Mouse (Mus musculus) intestine, embryonic 14.5 days (tissue): Measurements from ENCODE around the gene Spg7. TPM values are rescaled to one million over a fixed set of nuclear protein-coding genes. Genes with fewer than 3 reads are reported as not detected.
A peak's percentile ranks its signal among the peaks of the same experiment; 100 is the strongest.

ENCODE experiments used
- ATAC-seq: fragments of 200-750 bp; cut with Nextera tagmentation; replicated peaks from 2 replicates; pipeline ENCODE4 v1.8.0; 2017; ENCODE audit warnings: low read depth, moderate number of reproducible peaks, moderate TSS enrichment, moderate library complexity; ENCODE audit not compliant: low FRiP score, low TSS enrichment
- DNase-seq: peaks from one replicate; pipeline ENCODE4 v3.0.0-alpha.2; 2018; ENCODE audit warnings: low spot score
- H3K27ac ChIP-seq: fragments of 300-500 bp; sonication (generic); 2 replicates; pipeline ENCODE4 v1.5.1; 2014; ENCODE audit warnings: low read depth, mild to moderate bottlenecking, control low read depth
- H3K27me3 ChIP-seq: fragments of 300-500 bp; sonication (generic); replicated peaks from 2 replicates; pipeline ENCODE4 v1.6.1; 2014; ENCODE audit warnings: low read length, control low read depth; ENCODE audit not compliant: control insufficient read depth, insufficient read depth
- H3K36me3 ChIP-seq: fragments of 300-500 bp; sonication (generic); 2 replicates; pipeline ENCODE4 v1.6.1; 2014; ENCODE audit warnings: low read length, control low read depth; ENCODE audit not compliant: control insufficient read depth, insufficient read depth
- H3K4me1 ChIP-seq: fragments of 300-500 bp; sonication (generic); replicated peaks from 2 replicates; pipeline ENCODE4 v1.6.1; 2014; ENCODE audit warnings: low read length, control low read depth, mixed read lengths; ENCODE audit not compliant: control insufficient read depth, insufficient read depth
- H3K4me2 ChIP-seq: fragments of 300-500 bp; sonication (generic); 2 replicates; pipeline ENCODE4 v1.6.1; 2014; ENCODE audit warnings: low read length
- H3K4me3 ChIP-seq: fragments of 300-500 bp; sonication (generic); 2 replicates; pipeline ENCODE4 v1.5.1; 2014; ENCODE audit warnings: low read depth, low read length, control low read depth, mixed read lengths
- H3K9ac ChIP-seq: fragments of 300-500 bp; sonication (generic); 2 replicates; pipeline ENCODE4 v1.6.1; 2014; ENCODE audit warnings: mild to moderate bottlenecking, low read length
- H3K9me3 ChIP-seq: fragments of 300-500 bp; sonication (generic); 2 replicates; pipeline ENCODE4 v1.6.1; 2016; ENCODE audit warnings: low read length, control low read depth; ENCODE audit not compliant: control insufficient read depth
- WGBS: fragments of 180-500 bp; shearing (Covaris S2); extraction: QIAGEN DNeasy Blood & Tissue Kit; methylation state at CpG from one replicate; pipeline ENCODE4 v1.1.7; 2014; 5-methylcytosine and 5-hydroxymethylcytosine counted together
- polyA plus RNA-seq: library from polyadenylated mRNA; unstranded; fragments of >200 nt; fragmentation: Nextera tagmentation; extraction: Ambion mirVana; gene quantifications from 2 replicates; pipeline ENCODE4 v1.2.1, GENCODE M21; 2014

The Spg7 gene
- polyA plus RNA-seq, 1 experiment from 2014 or later, result 47.2 TPM

DNA sequence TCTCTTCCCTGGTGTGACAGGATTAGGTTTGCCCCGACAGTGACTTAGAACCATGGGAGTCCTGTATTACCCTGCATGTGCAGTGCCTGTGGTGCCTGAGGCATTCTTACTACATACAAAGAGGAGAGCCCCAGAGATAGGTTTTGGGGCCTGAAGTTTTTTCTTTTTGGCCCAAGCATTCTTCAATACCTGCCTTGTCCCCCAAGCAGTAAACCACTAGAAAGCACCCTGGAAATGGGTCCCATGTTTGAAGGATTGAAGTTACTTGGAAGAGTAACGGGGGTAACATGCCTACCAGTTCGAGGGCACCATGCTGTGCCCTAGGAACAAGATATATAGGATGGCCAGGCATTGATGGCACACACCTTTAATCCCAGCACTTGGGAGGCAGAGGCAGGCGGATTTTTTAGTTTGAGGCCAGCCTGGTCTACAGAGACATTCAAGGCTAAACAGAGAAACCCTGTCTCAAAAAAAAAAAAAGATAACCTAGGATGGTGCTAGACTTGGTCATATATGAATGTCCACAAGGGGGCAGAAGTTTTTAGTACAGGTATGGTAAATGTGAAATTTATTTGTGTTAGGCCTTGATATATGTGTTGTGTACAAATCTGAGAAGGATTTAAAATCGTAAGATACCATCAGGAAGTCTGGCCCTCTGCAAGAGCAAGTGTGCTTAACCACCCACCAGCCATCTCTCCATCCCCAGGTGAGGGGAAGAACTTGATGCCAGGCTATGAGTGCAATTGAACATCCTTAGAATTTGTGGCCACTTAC lies 43.0 kb downstream of the Spg7 start:
- ATAC-seq (peak; percentile 26; the same call in 1 of the 2 replicates), DNase-seq (no peak)
- Histone ChIP-seq H3K36me3 (peaks cover 28% of the 10 kb centered on the region), H3K27me3 (no peaks in the 10 kb centered on the region), H3K9ac (no peak overlapping the region), H3K4me3 (no peak overlapping the region), H3K27ac (no peak overlapping the region), H3K4me1 (peaks cover 8% of the 10 kb centered on the region), H3K4me2 (no peak overlapping the region), H3K9me3 (no peaks in the 10 kb centered on the region)
- 64% methylated on average over 5 of the region's 5 CpGs for WGBS

DNA sequence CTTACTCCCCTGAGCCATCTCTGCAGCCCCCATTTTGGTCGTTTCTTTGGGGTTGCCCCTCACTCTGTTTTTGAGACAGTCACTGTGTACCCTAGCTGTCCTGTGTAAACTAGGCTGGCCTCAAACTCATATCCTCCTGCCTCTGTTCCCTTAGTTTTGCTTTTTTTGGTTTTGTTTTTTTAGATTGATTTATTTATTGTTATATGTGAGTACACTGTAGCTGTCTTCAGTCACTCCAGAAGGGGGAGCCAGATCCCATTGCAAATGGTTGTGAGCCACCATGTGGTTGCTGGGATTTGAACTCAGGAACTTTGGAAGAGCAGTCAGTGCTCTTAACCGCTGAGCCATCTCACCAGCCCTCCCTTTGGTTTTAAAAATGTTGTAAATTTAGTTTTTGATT lies 43.8 kb downstream of the Spg7 start:
- no peak for DNase-seq
- no peak overlapping the region for H3K4me2 ChIP-seq
- H3K36me3 ChIP-seq, result peaks cover 28% of the 10 kb centered on the region
- H3K4me1 ChIP-seq, result peaks cover 8% of the 10 kb centered on the region
- no peak for ATAC-seq
- H3K27me3 ChIP-seq, result no peaks in the 10 kb centered on the region
- H3K27ac ChIP-seq, result no peak overlapping the region
- no peak overlapping the region for H3K4me3 ChIP-seq
- 49% methylated on average over 2 of the region's 2 CpGs for WGBS
- H3K9ac ChIP-seq, result no peak overlapping the region
- H3K9me3 ChIP-seq, result no peaks in the 10 kb centered on the region

DNA sequence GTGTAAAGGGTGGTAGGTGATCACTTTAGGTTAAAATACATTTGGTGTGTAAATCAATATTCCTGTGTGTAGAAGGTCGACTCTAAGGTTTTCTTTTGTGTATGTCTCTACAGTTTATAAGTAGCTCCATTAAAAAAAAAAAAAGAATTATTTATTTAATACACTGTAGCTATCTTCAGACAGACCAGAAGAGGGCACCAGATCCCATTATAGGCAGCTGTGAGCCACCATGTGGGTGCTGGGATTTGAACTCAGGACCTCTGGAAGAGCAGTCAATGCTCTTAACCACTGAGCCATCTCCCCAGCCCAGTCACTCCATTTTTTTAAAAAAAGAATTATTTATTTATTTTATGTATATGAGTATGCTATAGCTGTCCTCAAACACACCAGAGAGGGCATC lies 45.3 kb downstream of the Spg7 start:
- Histone ChIP-seq H3K4me3 (no peak overlapping the region), H3K27me3 (no peaks in the 10 kb centered on the region), H3K4me1 (peaks cover 8% of the 10 kb centered on the region), H3K4me2 (no peak overlapping the region), H3K9ac (no peak overlapping the region), H3K36me3 (peaks cover 28% of the 10 kb centered on the region), H3K27ac (no peak overlapping the region), H3K9me3 (no peaks in the 10 kb centered on the region)
- DNase-seq (no peak), ATAC-seq (no peak)
- WGBS, result 61% methylated on average over 1 of the region's 1 CpGs

DNA sequence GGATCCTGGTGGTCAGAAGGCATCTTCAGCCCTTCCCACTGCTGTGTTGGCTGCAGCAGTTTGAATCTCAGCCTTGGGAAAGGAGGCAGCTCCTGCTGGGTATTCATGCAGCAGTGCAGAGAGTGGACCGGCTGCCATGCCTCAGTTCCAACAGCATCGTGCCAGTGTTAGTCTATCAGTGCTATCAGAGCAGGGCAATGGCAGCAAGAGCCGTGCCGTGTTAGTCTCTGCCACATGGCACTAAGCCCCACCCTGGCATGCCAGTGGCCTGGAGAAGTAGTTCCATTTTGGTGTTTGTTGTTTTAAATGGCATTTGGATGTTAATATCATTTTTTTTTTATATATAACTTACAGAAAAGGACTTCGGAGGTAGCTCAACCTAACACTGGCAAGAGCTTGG lies 46.2 kb downstream of the Spg7 start:
- peaks cover 1% of the 10 kb centered on the region for H3K4me1 ChIP-seq
- no peak overlapping the region for H3K27ac ChIP-seq
- no peak overlapping the region for H3K9ac ChIP-seq
- no peaks in the 10 kb centered on the region for H3K27me3 ChIP-seq
- no peaks in the 10 kb centered on the region for H3K9me3 ChIP-seq
- H3K36me3 ChIP-seq, result peaks cover 19% of the 10 kb centered on the region
- no peak overlapping the region for H3K4me3 ChIP-seq
- ATAC-seq, result no peak
- WGBS, result 82% methylated on average over 5 of the region's 5 CpGs
- no peak for DNase-seq
- H3K4me2 ChIP-seq, result no peak overlapping the region

DNA sequence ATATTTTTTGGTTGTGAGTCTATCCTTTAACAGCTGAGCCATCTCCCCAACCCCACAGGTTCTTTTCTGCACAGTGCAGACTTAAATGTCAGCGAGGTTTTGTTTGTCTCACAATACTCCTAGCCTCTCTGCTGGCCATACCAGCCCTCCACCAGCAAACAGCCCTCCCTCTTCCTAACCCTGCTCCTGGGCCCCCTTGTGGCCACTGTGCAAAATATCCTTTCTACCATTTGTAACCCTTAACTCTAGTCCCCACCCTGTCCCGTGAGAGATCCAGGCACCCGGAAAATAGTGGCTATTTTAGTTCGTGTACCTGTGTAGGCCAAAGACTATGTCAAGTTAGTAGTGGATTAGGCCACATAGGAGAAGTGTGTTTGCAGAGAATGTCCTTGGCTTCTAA lies 47.9 kb downstream of the Spg7 start:
- Histone ChIP-seq H3K36me3 (peaks cover 2% of the 10 kb centered on the region), H3K4me2 (no peak overlapping the region), H3K9ac (no peak overlapping the region), H3K4me3 (no peak overlapping the region), H3K27ac (no peak overlapping the region), H3K9me3 (no peaks in the 10 kb centered on the region), H3K4me1 (no peaks in the 10 kb centered on the region), H3K27me3 (peaks cover 2% of the 10 kb centered on the region; the same call in 1 of the 2 replicates)
- 18% methylated on average over 4 of the region's 4 CpGs for WGBS
- peak; percentile 50; the same call in 1 of the 2 replicates for ATAC-seq
- no peak for DNase-seq

DNA sequence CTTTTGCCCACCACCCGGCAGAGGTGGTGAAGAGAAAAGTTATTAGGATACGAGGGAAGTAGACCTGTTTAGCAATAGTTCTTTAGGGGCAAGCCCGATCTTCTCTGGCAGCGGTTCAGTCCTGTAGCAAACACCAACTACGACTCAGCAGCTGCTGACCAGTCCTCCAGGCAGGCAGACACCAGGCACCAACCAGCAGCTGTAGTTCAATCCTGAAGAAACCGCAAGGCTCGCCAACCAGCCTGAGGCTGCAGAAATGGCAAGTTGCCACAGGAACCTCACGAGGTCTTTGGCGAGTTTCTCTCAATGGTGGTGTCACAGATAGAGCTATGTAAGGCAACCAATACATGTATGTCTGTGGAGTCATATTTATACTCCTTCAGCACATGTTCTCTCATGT lies 50.1 kb downstream of the Spg7 start:
- Histone ChIP-seq H3K9me3 (no peaks in the 10 kb centered on the region), H3K4me2 (no peak overlapping the region), H3K9ac (no peak overlapping the region), H3K27ac (no peak overlapping the region), H3K36me3 (no peaks in the 10 kb centered on the region), H3K4me3 (no peak overlapping the region), H3K27me3 (peaks cover 23% of the 10 kb centered on the region), H3K4me1 (peaks cover 12% of the 10 kb centered on the region)
- DNase-seq (no peak), ATAC-seq (no peak)
- 80% methylated on average over 9 of the region's 9 CpGs for WGBS

DNA sequence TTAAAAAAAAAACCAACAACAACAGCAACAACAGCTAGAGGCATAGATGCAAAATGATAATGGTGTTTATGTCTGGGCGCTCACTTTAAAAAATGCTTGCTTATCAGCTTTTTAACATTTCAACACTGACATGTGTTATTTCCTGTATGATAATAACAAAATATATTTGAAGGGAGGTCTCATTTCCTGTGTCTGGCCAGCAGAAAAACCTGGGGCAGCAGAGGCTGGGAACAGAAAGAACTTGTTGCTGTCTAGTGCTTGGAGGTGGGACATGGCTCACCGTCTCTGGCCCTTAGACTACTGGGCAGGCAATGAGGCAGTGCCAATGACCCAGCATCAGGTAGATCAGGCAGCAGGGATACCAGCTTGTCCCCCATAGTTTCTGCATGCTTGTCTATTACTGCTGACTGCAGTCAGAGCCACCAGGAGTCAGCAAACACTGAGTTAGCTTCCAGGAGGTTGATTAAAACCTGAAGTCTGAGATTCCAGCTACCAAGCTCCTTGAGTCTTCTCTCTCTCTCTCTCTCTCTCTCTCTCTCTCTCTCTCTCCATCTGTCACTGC lies 51.2 kb downstream of the Spg7 start:
- peaks cover 34% of the 10 kb centered on the region for H3K27me3 ChIP-seq
- WGBS, result 51% methylated on average over 2 of the region's 2 CpGs
- H3K4me2 ChIP-seq, result no peak overlapping the region
- DNase-seq (no peak), ATAC-seq (no peak)
- H3K4me3 ChIP-seq, result no peak overlapping the region
- no peak overlapping the region for H3K9ac ChIP-seq
- no peaks in the 10 kb centered on the region for H3K9me3 ChIP-seq
- H3K27ac ChIP-seq, result no peak overlapping the region
- peaks cover 12% of the 10 kb centered on the region for H3K4me1 ChIP-seq
- no peaks in the 10 kb centered on the region for H3K36me3 ChIP-seq

DNA sequence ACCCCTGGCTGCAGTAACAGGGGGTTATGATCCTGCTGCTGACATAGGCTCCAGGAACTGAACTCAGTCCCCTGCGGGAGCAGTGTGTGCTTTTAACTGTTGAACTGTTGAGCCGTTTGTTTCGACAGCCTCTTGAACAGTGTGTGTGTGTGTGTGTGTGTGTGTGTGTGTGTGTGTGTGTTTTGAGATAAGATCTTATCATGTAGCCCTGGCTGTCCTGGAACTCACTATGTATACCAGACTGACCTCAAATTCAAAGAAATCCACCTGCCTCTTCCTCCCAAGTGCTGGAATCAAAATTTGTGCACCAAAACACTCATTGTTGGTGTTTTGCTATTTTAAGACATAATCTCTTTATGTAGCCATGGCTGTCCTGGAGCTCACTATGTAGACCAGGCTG lies 51.9 kb downstream of the Spg7 start:
- Histone ChIP-seq H3K36me3 (no peaks in the 10 kb centered on the region), H3K9me3 (no peaks in the 10 kb centered on the region), H3K9ac (no peak overlapping the region), H3K27ac (no peak overlapping the region), H3K4me1 (peaks cover 12% of the 10 kb centered on the region), H3K4me2 (no peak overlapping the region), H3K4me3 (no peak overlapping the region), H3K27me3 (peaks cover 41% of the 10 kb centered on the region)
- 58% methylated on average over 3 of the region's 3 CpGs for WGBS
- ATAC-seq (no peak), DNase-seq (no peak)
